Mouse (Mus musculus) MEL (cell line): ENCODE measurements at regions not wholly inside any gene's neighbourhood (a gene's known extent, or its start where the extent isn't known, plus 50 kb on each side); places are given as distances from the start of the nearest gene placed in this dataset.

Source experiments
- DNase-seq: peaks from one replicate; pipeline ENCODE4 v3.0.0; 2011; ENCODE audit warnings: low read depth, low spot score
- H3K27ac ChIP-seq: 2 replicates; pipeline ENCODE4 v1.5.1; 2012; ENCODE audit warnings: low read depth, mild to moderate bottlenecking, control low read depth, low read length, moderate library complexity; ENCODE audit not compliant: control insufficient read depth
- H3K27me3 ChIP-seq, 2 experiments: fragments of 150-350 bp in 1 of 2; sonication (generic) in 1 of 2; 2 replicates each; pipeline ENCODE4 v1.6.1; 2012; ENCODE audit warnings: low read length in 2 of 2, mild to moderate bottlenecking in 2 of 2, improper control_type of control experiment in 1 of 2, moderate library complexity in 1 of 2; ENCODE audit not compliant: insufficient read depth in 2 of 2, control insufficient read depth in 1 of 2
- H3K36me3 ChIP-seq, 2 experiments: 2 replicates each; pipeline ENCODE4 v1.6.1; 2012 to 2014; ENCODE audit warnings: low read length in 2 of 2, improper control_type of control experiment in 1 of 2, inconsistent platforms in 1 of 2, mild to moderate bottlenecking in 1 of 2; ENCODE audit not compliant: insufficient read depth in 2 of 2, control insufficient read depth in 1 of 2
- H3K4me1 ChIP-seq, 2 experiments: fragments of 150-350 bp in 1 of 2; sonication (generic) in 1 of 2; 2 replicates each; pipeline ENCODE4 v1.6.1; 2012; ENCODE audit warnings: low read length in 2 of 2, improper control_type of control experiment in 1 of 2, mild to moderate bottlenecking in 1 of 2; ENCODE audit not compliant: insufficient read depth in 2 of 2, control insufficient read depth in 1 of 2
- H3K4me3 ChIP-seq, 2 experiments: fragments of 150-350 bp in 1 of 2; sonication (generic) in 1 of 2; 2 replicates each; pipeline ENCODE4 v1.5.1; 2012; ENCODE audit warnings: low read depth in 2 of 2, low read length in 2 of 2, mild to moderate bottlenecking in 2 of 2, moderate library complexity in 2 of 2, control low read depth in 1 of 2, improper control_type of control experiment in 1 of 2; ENCODE audit not compliant: control insufficient read depth in 1 of 2, insufficient read depth in 1 of 2
- H3K79me2 ChIP-seq: 2 replicates; pipeline ENCODE4 v1.6.1; 2012; ENCODE audit warnings: mild to moderate bottlenecking, low read length, moderate library complexity; ENCODE audit not compliant: control insufficient read depth, poor library complexity, insufficient read depth
- H3K9ac ChIP-seq: 2 replicates; pipeline ENCODE4 v1.6.1; 2012; ENCODE audit warnings: low read depth, mild to moderate bottlenecking, control low read depth, low read length, moderate library complexity; ENCODE audit not compliant: control insufficient read depth, poor library complexity, severe bottlenecking
- H3K9me3 ChIP-seq: fragments of 150-350 bp; sonication (generic); replicated peaks from 2 replicates; pipeline ENCODE4 v1.6.1; 2012; ENCODE audit warnings: mild to moderate bottlenecking, low read length, improper control_type of control experiment, moderate library complexity; ENCODE audit not compliant: insufficient read depth
- BHLHE40 ChIP-seq: IDR thresholded peaks from 2 replicates; pipeline ENCODE4 v1.6.1; 2012; ENCODE audit warnings: low read depth, mild to moderate bottlenecking, inconsistent platforms, low read length, improper control_type of control experiment, borderline replicate concordance
- CHD1 ChIP-seq: IDR thresholded peaks from 2 replicates; pipeline ENCODE4 v1.6.1; 2012; ENCODE audit warnings: low read depth, mild to moderate bottlenecking, inconsistent platforms, low read length, improper control_type of control experiment
- CHD2 ChIP-seq: IDR thresholded peaks from 2 replicates; pipeline ENCODE4 v1.6.1; 2011; ENCODE audit warnings: low read length, improper control_type of control experiment
- CTCF ChIP-seq, 3 experiments: IDR thresholded peaks in 2 of 3; conservative IDR thresholded peaks in 1 of 3; 2 replicates each; pipeline ENCODE4 v1.5.1; 2011 to 2012; ENCODE audit warnings: low read length in 3 of 3, low read depth in 2 of 3, mild to moderate bottlenecking in 2 of 3, improper control_type of control experiment in 1 of 3, inconsistent platforms in 1 of 3, mixed read lengths in 1 of 3, moderate library complexity in 1 of 3; ENCODE audit not compliant: control insufficient read depth in 1 of 3, insufficient read depth in 1 of 3, poor library complexity in 1 of 3, severe bottlenecking in 1 of 3
- E2F4 ChIP-seq: IDR thresholded peaks from 2 replicates; pipeline ENCODE4 v1.6.1; 2011; ENCODE audit warnings: low read depth, low read length, improper control_type of control experiment, borderline replicate concordance
- ELF1 ChIP-seq: IDR thresholded peaks from 2 replicates; pipeline ENCODE4 v1.6.1; 2014; ENCODE audit warnings: low read depth, mild to moderate bottlenecking, inconsistent platforms, low read length, improper control_type of control experiment, moderate library complexity
- ETS1 ChIP-seq: IDR thresholded peaks from 2 replicates; pipeline ENCODE4 v1.6.1; 2012; ENCODE audit warnings: low read depth, mild to moderate bottlenecking, inconsistent platforms, low read length, improper control_type of control experiment, moderate library complexity
- HCFC1 ChIP-seq: IDR thresholded peaks from 2 replicates; pipeline ENCODE4 v1.6.1; 2012; ENCODE audit warnings: low read depth, mild to moderate bottlenecking, inconsistent platforms, low read length, improper control_type of control experiment, moderate library complexity
- MAFK ChIP-seq: IDR thresholded peaks from 2 replicates; pipeline ENCODE4 v1.6.1; 2011; ENCODE audit warnings: low read depth, mild to moderate bottlenecking, low read length, improper control_type of control experiment, borderline replicate concordance
- MAZ ChIP-seq: IDR thresholded peaks from 2 replicates; pipeline ENCODE4 v1.6.1; 2012; ENCODE audit warnings: low read depth, mild to moderate bottlenecking, inconsistent platforms, low read length, improper control_type of control experiment
- MEF2A ChIP-seq: IDR thresholded peaks from 2 replicates; pipeline ENCODE4 v1.6.1; 2014; ENCODE audit warnings: low read depth, mild to moderate bottlenecking, inconsistent platforms, low read length, improper control_type of control experiment; ENCODE audit not compliant: poor library complexity, insufficient replicate concordance, severe bottlenecking; ENCODE audit errors: extremely low read depth
- MXI1 ChIP-seq: IDR thresholded peaks from 2 replicates; pipeline ENCODE4 v1.6.1; 2011; ENCODE audit warnings: mild to moderate bottlenecking, low read depth, low read length, improper control_type of control experiment
- NELFE ChIP-seq: IDR thresholded peaks from 2 replicates; pipeline ENCODE4 v1.6.1; 2011; ENCODE audit warnings: low read depth, low read length, improper control_type of control experiment
- NRF1 ChIP-seq: IDR thresholded peaks from 2 replicates; pipeline ENCODE4 v1.6.1; 2014; ENCODE audit warnings: low read depth, mild to moderate bottlenecking, inconsistent platforms, low read length, improper control_type of control experiment, moderate library complexity; ENCODE audit not compliant: poor library complexity, insufficient read depth, severe bottlenecking
- POLR2A ChIP-seq, 2 experiments: IDR thresholded peaks; 2 replicates each; pipeline ENCODE4 v1.6.1; 2011 to 2012; ENCODE audit warnings: low read length in 2 of 2, mild to moderate bottlenecking in 2 of 2, control low read depth in 1 of 2, improper control_type of control experiment in 1 of 2, low read depth in 1 of 2, moderate library complexity in 1 of 2; ENCODE audit not compliant: control insufficient read depth in 1 of 2, insufficient read depth in 1 of 2, poor library complexity in 1 of 2
- POLR2AphosphoS2 ChIP-seq: IDR thresholded peaks from 2 replicates; pipeline ENCODE4 v1.6.1; 2011; ENCODE audit warnings: low read length, improper control_type of control experiment
- POLR2AphosphoS5 ChIP-seq: IDR thresholded peaks from 2 replicates; pipeline ENCODE4 v1.6.1; 2012; ENCODE audit warnings: low read depth, borderline replicate concordance, mild to moderate bottlenecking, inconsistent platforms, low read length, moderate library complexity, mixed read lengths
- RCOR1 ChIP-seq: IDR thresholded peaks from 2 replicates; pipeline ENCODE4 v1.6.1; 2012; ENCODE audit warnings: low read depth, mild to moderate bottlenecking, inconsistent platforms, low read length, improper control_type of control experiment
- SIN3A ChIP-seq: IDR thresholded peaks from 2 replicates; pipeline ENCODE4 v1.6.1; 2012; ENCODE audit warnings: low read length, improper control_type of control experiment, inconsistent platforms
- SMC3 ChIP-seq: IDR thresholded peaks from 2 replicates; pipeline ENCODE4 v1.6.1; 2011; ENCODE audit warnings: low read depth, low read length, improper control_type of control experiment
- TBP ChIP-seq: IDR thresholded peaks from 2 replicates; pipeline ENCODE4 v1.8.0; 2011; ENCODE audit warnings: low read depth, low read length, improper control_type of control experiment
- USF1 ChIP-seq: IDR thresholded peaks from 2 replicates; pipeline ENCODE4 v1.6.1; 2014; ENCODE audit warnings: low read depth, mild to moderate bottlenecking, inconsistent platforms, low read length, improper control_type of control experiment, moderate library complexity
- ZC3H11A ChIP-seq: IDR thresholded peaks from 2 replicates; pipeline ENCODE4 v1.6.1; 2012; ENCODE audit warnings: low read depth, mild to moderate bottlenecking, inconsistent platforms, low read length, improper control_type of control experiment
- ZMIZ1 ChIP-seq: IDR thresholded peaks from 2 replicates; pipeline ENCODE4 v1.6.1; 2012; ENCODE audit warnings: low read depth, mild to moderate bottlenecking, inconsistent platforms, low read length, improper control_type of control experiment, moderate library complexity

GRCm38 (mm10) chr17:79536549-79536948 is 75.1 kb upstream of the Rmdn2 start:
- Histone ChIP-seq H3K27me3 (no peaks in the 10 kb centered on the region), H3K9ac (no peak overlapping the region), H3K36me3 (no peaks in the 10 kb centered on the region), H3K4me1 (no peaks in the 10 kb centered on the region), H3K79me2 (no peaks in the 10 kb centered on the region), H3K4me3 (no peak overlapping the region), H3K9me3 (no peaks in the 10 kb centered on the region), H3K27ac (no peak overlapping the region)
- no peak for TF ChIP-seq CHD2
- TF ChIP-seq NRF1 = no peak
- no peak for TF ChIP-seq MEF2A
- no peak for TF ChIP-seq MXI1
- TF ChIP-seq ZC3H11A = no peak
- TF ChIP-seq SMC3 = no peak
- TF ChIP-seq POLR2A (IDR thresholded peaks at IDR 0.05; ENCODE audit: control insufficient read depth in 1 of 2, insufficient read depth in 1 of 2, low read depth in 1 of 2, low read length in 2 of 2, poor library complexity in 1 of 2) = no peak
- no peak for TF ChIP-seq USF1
- no peak for TF ChIP-seq ETS1
- TF ChIP-seq POLR2AphosphoS2 = no peak
- no peak for TF ChIP-seq NELFE
- no peak for TF ChIP-seq ZMIZ1
- TF ChIP-seq MAFK = no peak
- no peak for TF ChIP-seq TBP
- TF ChIP-seq CHD1 = no peak
- no peak for TF ChIP-seq MAZ
- no peak for TF ChIP-seq HCFC1
- no peak for TF ChIP-seq BHLHE40
- TF ChIP-seq ELF1 = no peak
- no peak for TF ChIP-seq SIN3A
- no peak for DNase-seq

DNA sequence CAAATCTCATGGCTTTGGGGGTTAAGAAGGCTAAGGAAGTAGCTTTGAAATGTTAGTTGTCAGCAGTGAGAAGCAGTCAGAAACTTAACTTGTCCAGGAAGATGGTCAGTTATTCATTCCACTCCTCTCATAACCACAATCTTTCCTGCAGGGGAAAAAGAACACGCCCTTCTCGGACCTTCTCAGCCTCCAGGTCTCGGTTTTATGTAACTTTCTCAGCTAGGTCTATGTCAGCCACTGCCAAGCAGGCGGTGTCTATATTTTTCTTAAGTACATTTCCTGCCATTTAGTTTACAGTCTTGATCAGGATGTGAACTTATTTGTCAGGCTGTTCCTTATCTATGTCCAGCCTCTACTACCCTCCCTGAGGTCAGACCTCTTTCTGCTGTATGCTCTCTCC is 72.9 kb upstream of the Rmdn2 start:
- no peaks in the 10 kb centered on the region for H3K9me3 ChIP-seq
- H3K27me3 ChIP-seq = no peaks in the 10 kb centered on the region
- no peak overlapping the region for H3K9ac ChIP-seq
- H3K27ac ChIP-seq = no peak overlapping the region
- DNase-seq = no peak
- H3K79me2 ChIP-seq = no peaks in the 10 kb centered on the region
- H3K4me3 ChIP-seq = no peak overlapping the region
- TF ChIP-seq CHD1 = no peak
- TF ChIP-seq HCFC1 = no peak
- TF ChIP-seq CTCF (IDR thresholded peaks at IDR 0.05 in 2 of 3, conservative IDR thresholded peaks at IDR 0.05 in 1 of 3; ENCODE audit: control insufficient read depth in 1 of 3, insufficient read depth in 1 of 3, low read depth in 2 of 3, low read length in 3 of 3, poor library complexity in 1 of 3, severe bottlenecking in 1 of 3) = no peak
- no peak for TF ChIP-seq RCOR1
- no peak for TF ChIP-seq POLR2AphosphoS5
- TF ChIP-seq E2F4 = no peak
- TF ChIP-seq CHD2 = no peak
- H3K36me3 ChIP-seq = no peaks in the 10 kb centered on the region
- H3K4me1 ChIP-seq = no peaks in the 10 kb centered on the region
